Mouse (Mus musculus) heart, embryonic 11.5 days (tissue): ENCODE measurements around the gene Lkaaear1. TPM values are rescaled to one million over a fixed set of nuclear protein-coding genes. Genes with fewer than 3 reads are reported as not detected.

Experiments
- ATAC-seq: fragments of 200-750 bp; cut with Nextera tagmentation; replicated peaks from 2 replicates; pipeline ENCODE4 v1.8.0; 2017; ENCODE audit warnings: moderate library complexity; ENCODE audit not compliant: insufficient number of reproducible peaks, low FRiP score, low TSS enrichment
- H3K27ac ChIP-seq: fragments of 300-500 bp; sonication (generic); 2 replicates; pipeline ENCODE4 v1.5.1; 2014; ENCODE audit warnings: mild to moderate bottlenecking, low read depth, low read length
- H3K27me3 ChIP-seq: fragments of 300-500 bp; sonication (generic); 2 replicates; pipeline ENCODE4 v1.6.1; 2014; ENCODE audit warnings: mild to moderate bottlenecking, low read length, mixed read lengths; ENCODE audit not compliant: control insufficient read depth, insufficient read depth
- H3K36me3 ChIP-seq: fragments of 300-500 bp; sonication (generic); 2 replicates; pipeline ENCODE4 v1.6.1; 2014; ENCODE audit warnings: mild to moderate bottlenecking, low read length, moderate library complexity, mixed read lengths; ENCODE audit not compliant: control insufficient read depth, insufficient read depth
- H3K4me1 ChIP-seq: fragments of 300-500 bp; sonication (generic); 2 replicates; pipeline ENCODE4 v1.6.1; 2014; ENCODE audit warnings: low read length; ENCODE audit not compliant: control insufficient read depth, insufficient read depth
- H3K4me2 ChIP-seq: fragments of 300-500 bp; sonication (generic); 2 replicates; pipeline ENCODE4 v1.6.1; 2014; ENCODE audit warnings: mild to moderate bottlenecking, moderate library complexity
- H3K4me3 ChIP-seq: fragments of 300-500 bp; sonication (generic); 2 replicates; pipeline ENCODE4 v1.5.1; 2014; ENCODE audit warnings: low read depth, low read length
- H3K9ac ChIP-seq: fragments of 300-500 bp; sonication (generic); 2 replicates; pipeline ENCODE4 v1.6.1; 2014; ENCODE audit warnings: mild to moderate bottlenecking, low read depth, low read length, moderate library complexity
- H3K9me3 ChIP-seq: fragments of 300-500 bp; sonication (generic); replicated peaks from 2 replicates; pipeline ENCODE4 v1.6.1; 2016; ENCODE audit warnings: low read length; ENCODE audit not compliant: control insufficient read depth
- WGBS: fragments of 180-500 bp; shearing (Covaris S2); extraction: QIAGEN DNeasy Blood & Tissue Kit; methylation state at CpG from one replicate; pipeline ENCODE4 v1.1.7; 2014; ENCODE audit not compliant: insufficient replicate concordance; 5-methylcytosine and 5-hydroxymethylcytosine counted together
- polyA plus RNA-seq: library from polyadenylated mRNA; unstranded; fragments of >200 nt; fragmentation: Nextera tagmentation; extraction: Ambion mirVana; gene quantifications from 2 replicates; pipeline ENCODE4 v1.2.1, GENCODE M21; 2014

Lkaaear1 gene
- polyA plus RNA-seq, 1 experiment from 2014 or later, result not detected

DNA sequence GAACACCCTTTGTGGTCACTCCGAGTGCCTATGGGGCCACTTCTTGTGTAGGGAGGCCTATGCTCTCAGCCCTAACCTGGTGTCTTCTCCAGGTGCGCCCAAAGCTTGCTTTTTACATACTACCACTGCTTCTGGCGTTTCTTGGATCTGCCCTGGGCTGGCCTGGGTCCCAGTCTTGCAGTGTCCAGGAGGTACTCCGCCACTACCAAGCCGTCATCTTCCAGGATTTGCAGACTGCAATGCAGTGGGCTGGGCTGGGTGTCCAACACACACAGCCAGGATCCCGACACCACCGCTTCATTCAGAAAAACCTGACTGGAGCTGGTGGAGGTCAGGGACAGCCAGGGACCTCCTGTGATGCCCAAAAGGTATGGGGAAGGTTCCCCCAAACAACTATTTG, 39.7 kb downstream of the Lkaaear1 start:
- Histone ChIP-seq H3K9ac (no peak overlapping the region), H3K4me1 (peaks cover 11% of the 10 kb centered on the region; the same call in 1 of the 2 replicates), H3K9me3 (no peaks in the 10 kb centered on the region), H3K4me2 (no peak overlapping the region), H3K36me3 (peaks cover 23% of the 10 kb centered on the region), H3K27me3 (no peaks in the 10 kb centered on the region), H3K4me3 (no peak overlapping the region), H3K27ac (no peak overlapping the region)
- WGBS, result 81% methylated on average over 7 of the region's 7 CpGs
- ATAC-seq, result no peak

DNA sequence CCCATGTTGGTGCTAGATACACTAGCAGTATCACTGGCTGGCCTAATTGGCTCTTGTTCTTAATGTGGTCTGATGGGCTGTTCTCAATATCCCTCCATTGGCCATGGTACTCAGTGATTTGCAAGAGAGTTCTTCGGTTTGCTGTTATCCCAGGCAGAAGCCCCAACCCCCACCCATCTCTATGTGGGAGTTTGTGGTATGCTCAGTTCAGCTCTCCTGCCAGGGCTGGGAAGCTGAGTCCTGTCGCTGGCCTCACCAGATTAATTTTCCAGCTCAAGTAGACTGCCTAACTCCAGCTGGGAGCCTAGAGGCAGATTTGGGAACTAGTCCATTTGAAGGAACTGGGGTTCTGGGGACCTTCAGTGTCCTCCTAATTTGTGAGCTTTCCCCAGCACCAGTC, 40.8 kb downstream of the Lkaaear1 start:
- no peak for ATAC-seq

DNA sequence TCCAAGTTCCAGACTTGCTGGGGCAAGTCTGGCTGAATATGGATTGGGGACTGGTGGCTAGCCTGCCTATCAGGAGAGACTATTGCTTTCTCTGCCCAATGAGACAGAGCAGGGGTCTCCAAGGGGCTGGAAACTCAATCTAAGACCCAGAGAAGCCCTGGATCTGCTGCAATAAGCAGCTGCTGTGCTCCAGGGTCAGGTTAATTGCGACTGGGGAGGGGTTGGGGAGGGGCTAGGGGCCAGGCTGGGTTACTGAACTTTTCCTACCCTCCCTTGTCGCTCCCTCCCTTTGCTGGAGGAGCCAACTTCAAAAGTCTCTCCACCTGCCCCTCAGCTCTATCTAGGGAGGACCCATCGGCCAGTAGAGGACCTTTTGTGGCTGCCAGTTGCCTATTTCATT, 41.5 kb downstream of the Lkaaear1 start, which contains the start of gene Gm29797:
Gm29797 (plus strand) TSS at position 301 of the 400 bp plus-strand sequence.
- no peak within 1 kb of the TSS for H3K27ac ChIP-seq
- no peak within 1 kb of the TSS for H3K9ac ChIP-seq
- no peaks in the 10 kb centered on the region for H3K27me3 ChIP-seq
- WGBS, result 67% methylated on average over 3 of the region's 3 CpGs
- no peaks in the 10 kb centered on the region for H3K9me3 ChIP-seq
- peaks cover 11% of the 10 kb centered on the region; the same call in 1 of the 2 replicates for H3K4me1 ChIP-seq
- H3K4me3 ChIP-seq, result no peak within 1 kb of the TSS
- H3K36me3 ChIP-seq, result peaks cover 31% of the 10 kb centered on the region
- ATAC-seq, result no peak
- no peak within 1 kb of the TSS for H3K4me2 ChIP-seq

More for the DNA sequence above, 40.8 kb downstream of the Lkaaear1 start:
- H3K4me1 ChIP-seq, result peaks cover 11% of the 10 kb centered on the region; the same call in 1 of the 2 replicates
- no peak overlapping the region for H3K27ac ChIP-seq
- H3K27me3 ChIP-seq, result no peaks in the 10 kb centered on the region
- peaks cover 29% of the 10 kb centered on the region for H3K36me3 ChIP-seq
- H3K4me3 ChIP-seq, result no peak overlapping the region
- WGBS, result 75% methylated on average over 2 of the region's 2 CpGs
- H3K9ac ChIP-seq, result no peak overlapping the region
- no peaks in the 10 kb centered on the region for H3K9me3 ChIP-seq
- H3K4me2 ChIP-seq, result no peak overlapping the region

DNA sequence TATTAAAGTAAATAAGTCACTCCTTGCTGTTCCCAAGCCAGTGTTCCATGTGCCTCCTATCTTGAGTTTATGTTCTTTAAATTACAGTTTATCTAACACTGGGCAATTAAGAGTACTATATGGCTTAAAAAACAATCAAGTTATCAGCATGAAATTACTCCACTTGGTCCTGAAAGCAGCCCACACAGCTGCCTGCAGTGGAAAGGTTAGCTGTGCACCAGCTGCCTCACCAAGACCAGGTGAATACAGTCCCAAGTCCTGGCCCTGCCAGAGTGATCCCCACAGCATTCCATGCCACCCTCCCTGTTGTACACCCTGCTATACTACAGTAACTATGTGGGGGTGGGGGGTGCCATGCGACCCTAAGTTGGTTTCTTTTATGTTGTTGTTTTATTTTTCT, 44.7 kb downstream of the Lkaaear1 start:
- ATAC-seq, result no peak
- Histone ChIP-seq H3K27me3 (no peaks in the 10 kb centered on the region), H3K9me3 (no peaks in the 10 kb centered on the region), H3K27ac (no peak overlapping the region), H3K4me2 (no peak overlapping the region), H3K4me1 (peaks cover 2% of the 10 kb centered on the region; the same call in 1 of the 2 replicates), H3K9ac (no peak overlapping the region), H3K36me3 (peaks cover 52% of the 10 kb centered on the region), H3K4me3 (no peak overlapping the region)
- 88% methylated on average over 1 of the region's 1 CpGs for WGBS

DNA sequence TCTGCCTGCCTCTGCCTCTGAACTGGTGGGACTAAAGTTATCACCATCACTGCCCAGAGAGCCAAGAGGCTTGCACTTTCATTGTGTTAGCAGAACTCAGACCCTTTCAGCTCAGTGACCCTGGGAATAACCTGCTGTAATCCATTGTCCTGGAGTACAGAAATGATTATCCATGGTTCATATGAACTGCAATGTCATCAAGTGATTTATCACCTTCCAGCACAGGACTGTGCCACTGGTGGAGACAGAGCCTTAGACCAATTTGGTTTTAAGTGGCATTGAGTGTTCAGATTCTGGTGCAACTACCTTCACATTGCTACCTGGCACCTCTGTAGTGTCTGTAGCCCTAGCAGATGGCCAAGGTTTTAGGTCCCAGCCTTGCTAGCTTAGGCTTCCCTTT, 45.2 kb downstream of the Lkaaear1 start:
- no peaks in the 10 kb centered on the region for H3K9me3 ChIP-seq
- H3K36me3 ChIP-seq, result peaks cover 55% of the 10 kb centered on the region
- no peak overlapping the region for H3K4me3 ChIP-seq
- H3K4me1 ChIP-seq, result peaks cover 2% of the 10 kb centered on the region; the same call in 1 of the 2 replicates
- no peak for ATAC-seq
- no peak overlapping the region for H3K4me2 ChIP-seq
- no peak overlapping the region for H3K9ac ChIP-seq
- H3K27ac ChIP-seq, result no peak overlapping the region
- no peaks in the 10 kb centered on the region for H3K27me3 ChIP-seq

GRCm38 (mm10) chr2:181648926-181649325, 49.3 kb downstream of the Lkaaear1 start:
- Histone ChIP-seq H3K27ac (no peak overlapping the region), H3K9ac (no peak overlapping the region), H3K4me3 (no peak overlapping the region), H3K27me3 (no peaks in the 10 kb centered on the region), H3K9me3 (no peaks in the 10 kb centered on the region), H3K4me1 (peaks cover 2% of the 10 kb centered on the region; the same call in 1 of the 2 replicates), H3K36me3 (peaks cover 43% of the 10 kb centered on the region), H3K4me2 (no peak overlapping the region)
- WGBS, result 93% methylated on average over 10 of the region's 10 CpGs
- ATAC-seq, result no peak

Other genes with a start within 250 kb of the Lkaaear1 start
- gene Zbtb46, start 239.0 kb downstream of the Lkaaear1 start, polyA plus RNA-seq, result 10.3 and 10.5 TPM in 2 replicates
- 0.43 and 0.65 TPM in 2 replicates for gene Abhd16b, start 205.2 kb downstream of the Lkaaear1 start, polyA plus RNA-seq
- 119 and 128 TPM in 2 replicates for gene Tpd52l2, start 201.3 kb downstream of the Lkaaear1 start, polyA plus RNA-seq
- 69.0 and 76.1 TPM in 2 replicates for gene Dnajc5, start 178.0 kb downstream of the Lkaaear1 start, polyA plus RNA-seq
- gene Uckl1, start 113.5 kb downstream of the Lkaaear1 start, polyA plus RNA-seq, result 66.2 and 66.7 TPM in 2 replicates
- gene Prpf6, start 106.6 kb downstream of the Lkaaear1 start, polyA plus RNA-seq, result 45.5 and 53.2 TPM in 2 replicates
- gene Zfp512b, start 105.6 kb downstream of the Lkaaear1 start, polyA plus RNA-seq, result 26.3 and 26.5 TPM in 2 replicates
- gene Samd10, start 99.2 kb downstream of the Lkaaear1 start, polyA plus RNA-seq, result 13.7 and 14.6 TPM in 2 replicates
- not detected in 2 replicates for gene Gm29797, start 41.4 kb downstream of the Lkaaear1 start, polyA plus RNA-seq
- 18.6 and 22.2 TPM in 2 replicates for gene Sox18, start 26.8 kb downstream of the Lkaaear1 start, polyA plus RNA-seq
- gene Tcea2, start 18.1 kb downstream of the Lkaaear1 start, polyA plus RNA-seq, result 13.5 and 14.1 TPM in 2 replicates
- 57.7 and 61.3 TPM in 2 replicates for gene Rgs19, start 4.5 kb downstream of the Lkaaear1 start, polyA plus RNA-seq
- gene Oprl1, start 16.6 kb upstream of the Lkaaear1 start, polyA plus RNA-seq, result 7.5 and 9.2 TPM in 2 replicates
- gene Myt1, start 64.9 kb upstream of the Lkaaear1 start, polyA plus RNA-seq, result 0.06 and 0.65 TPM in 2 replicates
- 23.6 and 31.2 TPM in 2 replicates for gene Pcmtd2, start 139.4 kb upstream of the Lkaaear1 start, polyA plus RNA-seq
- 54.0 and 62.5 TPM in 2 replicates for gene Polr3k, start 165.9 kb upstream of the Lkaaear1 start, polyA plus RNA-seq